Mouse (Mus musculus): Measurements from ENCODE around the gene Ptchd1. TPM values are rescaled to one million over a fixed set of nuclear protein-coding genes. Genes with fewer than 3 reads are reported as not detected.
A peak's percentile ranks its signal among the peaks of the same experiment; 100 is the strongest.

Gene Ptchd1
- polyA plus RNA-seq, 1 experiment from 2014 or later, result 0.13 TPM

DNA sequence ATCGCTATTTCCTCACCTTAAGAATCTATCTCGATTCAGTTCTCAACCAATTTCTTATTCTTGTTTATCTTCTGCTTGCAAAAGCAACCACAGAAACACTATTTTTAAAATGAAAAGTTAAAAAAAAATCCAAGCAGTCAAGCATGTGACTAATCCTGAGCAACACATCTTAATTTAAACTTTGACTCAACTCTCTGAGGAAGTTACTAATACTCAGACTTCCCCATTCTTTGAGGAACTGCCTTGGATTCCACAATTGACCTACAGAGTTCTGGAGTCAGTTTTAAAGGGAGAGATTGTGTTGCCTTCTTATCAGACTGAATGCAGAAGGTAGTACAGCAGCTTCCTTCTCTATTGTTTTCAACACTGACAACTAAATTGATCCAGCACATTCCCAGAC, 39.0 kb downstream of the Ptchd1 start:
- H3K36me3 ChIP-seq (ENCODE audit: inconsistent target), result no peaks in the 10 kb centered on the region
- H3K4me3 ChIP-seq (ENCODE audit: inconsistent target), result no peak overlapping the region
- peak overlapping the region; percentile 59 for H3K27ac ChIP-seq
- 6% methylated on average over 2 of the region's 2 CpGs for WGBS (ENCODE audit: missing documents)
- H3K79me2 ChIP-seq (ENCODE audit: inconsistent target), result no peaks in the 10 kb centered on the region

DNA sequence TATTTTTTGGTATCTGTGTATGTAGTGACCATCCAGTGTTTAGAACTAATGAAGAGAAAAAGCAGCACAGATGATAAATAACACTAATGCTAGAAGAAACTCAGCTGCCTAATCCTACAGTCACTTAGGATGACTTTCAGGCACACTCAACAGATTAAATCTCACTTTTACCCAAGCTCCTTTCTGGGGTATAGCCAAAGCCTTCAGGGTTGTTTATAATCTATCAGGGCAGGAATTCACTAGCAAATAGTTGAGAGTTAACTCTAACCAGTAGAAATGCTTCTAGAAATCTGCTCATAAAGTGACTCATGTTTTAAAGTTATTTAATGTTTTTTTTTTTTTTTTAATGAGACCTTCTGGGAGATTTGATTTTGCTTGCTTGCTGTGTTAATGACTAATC, 43.8 kb downstream of the Ptchd1 start:
- Histone ChIP-seq H3K36me3 (ENCODE audit: inconsistent target) (no peaks in the 10 kb centered on the region), H3K27ac (no peak overlapping the region), H3K79me2 (ENCODE audit: inconsistent target) (no peaks in the 10 kb centered on the region), H3K4me3 (ENCODE audit: inconsistent target) (no peak overlapping the region)

- Histone ChIP-seq H3K27ac (no peak overlapping the region), H3K4me3 (ENCODE audit: inconsistent target) (no peak overlapping the region), H3K36me3 (ENCODE audit: inconsistent target) (no peaks in the 10 kb centered on the region), H3K79me2 (ENCODE audit: inconsistent target) (no peaks in the 10 kb centered on the region)
Measured at GRCm38 (mm10) chrX:155572396-155572795, 51.2 kb downstream of the Ptchd1 start.

DNA sequence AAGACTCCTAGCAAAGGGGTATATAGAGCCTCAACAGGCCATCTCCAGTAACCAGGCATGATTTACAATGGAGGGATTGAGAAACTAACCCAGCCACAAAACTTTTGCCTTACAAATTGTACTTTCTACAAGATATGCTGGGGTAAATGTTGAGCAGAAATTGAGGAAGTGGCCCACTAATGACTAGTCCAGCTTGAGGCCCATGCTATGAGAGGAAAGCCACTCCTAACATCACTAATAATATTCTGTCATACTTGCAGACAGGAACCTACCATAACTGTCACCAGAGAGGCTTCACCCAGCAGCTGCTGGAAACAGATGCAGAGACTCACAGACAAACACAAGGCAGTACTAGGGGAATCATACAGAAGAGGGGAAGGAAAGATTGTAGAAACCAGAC, 79.8 kb downstream of the Ptchd1 start:
- Histone ChIP-seq H3K36me3 (ENCODE audit: inconsistent target) (no peaks in the 10 kb centered on the region), H3K4me3 (ENCODE audit: inconsistent target) (no peak overlapping the region), H3K27ac (no peak overlapping the region), H3K79me2 (ENCODE audit: inconsistent target) (no peaks in the 10 kb centered on the region)

Other genes starting within 250 kb of the Ptchd1 start
- not detected in 3 replicates for gene Gm15155, start 927 bp upstream of the Ptchd1 start, polyA plus RNA-seq (2018)

All from macrophage (primary cell).